Mouse (Mus musculus): ENCODE data around the gene Otos. TPM values are rescaled to one million over a fixed set of nuclear protein-coding genes. Genes with fewer than 3 reads are reported as not detected.

Otos gene
- total RNA-seq, 1 experiment from 2014 or later: 21.5 TPM

DNA sequence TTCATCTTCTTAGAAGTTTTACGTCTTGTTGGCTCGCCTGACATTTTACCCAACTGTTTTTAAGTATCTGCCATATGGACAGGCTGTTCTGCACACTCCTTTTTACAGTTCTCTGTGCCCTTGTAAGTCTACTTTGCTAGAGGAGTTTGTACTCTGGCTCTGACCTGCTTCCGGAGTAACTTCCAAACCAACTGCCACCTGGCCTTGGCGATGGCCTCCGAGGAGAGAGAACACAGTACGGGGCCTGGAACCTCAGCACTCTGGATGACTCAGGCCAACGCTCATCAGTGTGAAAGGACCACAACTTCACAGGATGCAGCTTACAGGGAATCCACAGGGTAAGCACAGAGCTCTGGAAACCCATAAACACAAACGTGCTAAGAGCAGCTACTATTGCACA is 14.9 kb downstream of the Otos start:
- no peak for ATAC-seq (replicated peaks in 1 of 2; ENCODE audit: insufficient read depth in 1 of 2, low FRiP score in 2 of 2, low TSS enrichment in 1 of 2, low read depth in 1 of 2, poor library complexity in 2 of 2, severe bottlenecking in 2 of 2)

DNA sequence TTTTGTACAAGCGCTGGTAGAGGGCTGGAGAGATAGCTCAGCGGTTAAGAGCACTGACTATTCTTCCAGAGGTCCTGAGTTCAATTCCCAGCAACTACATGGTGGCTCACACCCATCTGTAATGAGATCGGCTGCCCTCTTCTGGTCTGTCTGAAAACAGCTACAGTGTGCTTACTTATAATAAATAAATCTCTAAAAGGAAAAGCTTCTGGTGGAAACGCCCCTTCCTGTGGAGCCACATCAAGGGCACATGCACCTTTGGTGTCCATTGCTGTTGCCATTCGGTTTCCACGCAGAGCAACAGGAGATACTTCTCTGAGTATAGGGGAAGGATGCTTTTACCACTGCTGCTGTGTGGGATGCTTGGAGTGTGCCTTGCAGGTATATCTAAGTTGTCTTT is 15.7 kb downstream of the Otos start:
- no peak for ATAC-seq (replicated peaks in 1 of 2; ENCODE audit: insufficient read depth in 1 of 2, low FRiP score in 2 of 2, low TSS enrichment in 1 of 2, low read depth in 1 of 2, poor library complexity in 2 of 2, severe bottlenecking in 2 of 2)

DNA sequence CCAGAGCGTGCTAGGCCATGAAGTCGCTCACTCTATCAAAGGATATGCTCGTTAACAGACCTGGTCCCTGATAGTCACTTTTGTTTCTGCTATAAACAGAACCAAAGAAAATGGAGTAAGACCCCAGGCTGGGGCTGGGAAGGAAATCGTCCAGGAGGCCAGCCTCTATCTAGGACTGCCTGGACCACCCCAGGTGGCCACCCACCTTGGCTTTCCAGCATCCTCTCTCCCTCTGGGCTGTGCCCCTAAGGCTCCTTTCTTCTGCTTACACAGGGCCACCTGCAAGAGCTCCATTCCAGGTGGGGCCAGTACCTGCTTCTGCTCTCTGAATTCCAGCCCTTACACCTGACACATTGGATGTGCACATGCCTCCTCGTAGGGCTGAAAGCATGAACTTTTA is 16.4 kb downstream of the Otos start:
- no peak for ATAC-seq (replicated peaks in 1 of 2; ENCODE audit: insufficient read depth in 1 of 2, low FRiP score in 2 of 2, low TSS enrichment in 1 of 2, low read depth in 1 of 2, poor library complexity in 2 of 2, severe bottlenecking in 2 of 2)

DNA sequence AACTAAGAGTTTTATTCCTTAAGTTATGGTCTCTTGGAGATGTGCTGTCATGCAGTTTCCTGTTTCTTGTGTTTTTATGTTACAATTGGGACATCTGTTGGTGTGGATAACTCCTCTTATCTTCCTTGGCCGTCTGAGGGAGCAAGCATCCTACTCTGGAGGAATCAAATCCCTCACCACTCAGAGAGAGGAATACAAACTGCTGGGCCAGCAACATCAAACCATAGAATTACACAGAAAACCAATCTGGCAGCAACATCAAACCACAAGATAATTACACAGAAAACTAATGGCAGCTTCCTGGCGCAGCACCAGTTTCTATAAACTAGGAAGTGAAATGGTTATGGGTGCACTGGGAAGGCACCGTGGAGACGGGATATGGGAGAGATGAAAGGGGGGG is 20.4 kb downstream of the Otos start:
- no peak for ATAC-seq (replicated peaks in 1 of 2; ENCODE audit: insufficient read depth in 1 of 2, low FRiP score in 2 of 2, low TSS enrichment in 1 of 2, low read depth in 1 of 2, poor library complexity in 2 of 2, severe bottlenecking in 2 of 2)

DNA sequence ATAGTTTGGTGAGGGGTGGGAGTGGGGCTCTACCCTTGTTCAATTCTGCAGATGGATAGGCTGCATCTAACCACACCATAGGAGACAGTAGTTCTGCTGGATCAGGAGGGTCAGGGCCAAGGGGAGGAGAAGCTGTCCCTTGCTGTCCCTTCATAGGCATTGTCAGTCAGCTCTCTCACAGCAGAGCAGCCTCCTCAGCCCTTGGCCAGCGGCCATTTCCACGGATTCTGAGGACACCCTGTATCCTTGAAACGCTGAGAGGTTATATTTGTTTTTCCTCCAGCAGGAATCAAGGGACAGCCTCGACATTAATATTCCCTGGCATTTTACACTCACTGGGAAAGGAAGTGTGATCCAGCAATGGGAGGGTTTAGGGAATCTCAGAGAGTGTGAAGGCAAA is 30.3 kb downstream of the Otos start:
- ATAC-seq (replicated peaks in 1 of 2; ENCODE audit: insufficient read depth in 1 of 2, low FRiP score in 2 of 2, low TSS enrichment in 1 of 2, low read depth in 1 of 2, poor library complexity in 2 of 2, severe bottlenecking in 2 of 2): no peak

DNA sequence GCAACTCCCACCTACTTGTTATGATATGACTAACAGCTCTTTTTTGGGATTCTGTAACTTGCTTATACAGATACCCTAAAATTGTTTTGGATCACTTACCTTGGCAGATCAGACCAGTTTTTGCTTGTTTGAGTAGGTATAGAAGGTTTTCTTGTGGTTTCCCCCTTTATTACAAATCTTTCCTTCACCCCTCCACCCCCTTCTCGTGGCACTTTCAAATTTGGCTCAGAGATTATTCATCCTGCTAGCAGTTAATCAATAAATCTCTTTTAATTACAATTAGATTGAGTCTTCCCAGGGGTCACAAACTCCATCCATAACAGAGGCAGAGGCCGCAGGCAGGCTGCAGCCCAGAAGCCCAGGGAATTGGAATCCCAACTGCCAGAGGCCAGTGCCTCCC is 31.2 kb downstream of the Otos start, which contains the start of gene Olfr12:
Gene Olfr12, plus strand, starts transcription at position 301 of the 400 bp plus-strand sequence.
- ATAC-seq (replicated peaks in 1 of 2; ENCODE audit: insufficient read depth in 1 of 2, low FRiP score in 2 of 2, low TSS enrichment in 1 of 2, low read depth in 1 of 2, poor library complexity in 2 of 2, severe bottlenecking in 2 of 2): no peak

DNA sequence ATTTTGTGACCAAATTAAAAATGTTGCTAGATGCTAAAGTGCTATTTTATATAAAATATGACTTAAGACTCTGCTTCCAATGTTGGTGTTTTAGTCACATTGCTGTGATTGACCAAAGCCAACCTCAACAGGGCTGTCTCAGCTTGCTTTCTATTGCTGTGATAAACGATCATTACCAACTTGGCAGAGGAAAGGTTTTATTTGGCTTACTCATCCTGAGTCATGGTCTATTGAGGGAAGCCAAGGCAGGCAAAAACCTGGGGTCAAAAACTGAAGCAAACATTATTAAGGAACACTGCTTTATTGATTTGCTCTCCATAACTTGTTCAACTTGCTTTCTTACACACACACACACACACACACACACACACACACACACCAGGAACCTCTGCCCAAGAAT is 32.6 kb downstream of the Otos start:
- ATAC-seq (replicated peaks in 1 of 2; ENCODE audit: insufficient read depth in 1 of 2, low FRiP score in 2 of 2, low TSS enrichment in 1 of 2, low read depth in 1 of 2, poor library complexity in 2 of 2, severe bottlenecking in 2 of 2): no peak

DNA sequence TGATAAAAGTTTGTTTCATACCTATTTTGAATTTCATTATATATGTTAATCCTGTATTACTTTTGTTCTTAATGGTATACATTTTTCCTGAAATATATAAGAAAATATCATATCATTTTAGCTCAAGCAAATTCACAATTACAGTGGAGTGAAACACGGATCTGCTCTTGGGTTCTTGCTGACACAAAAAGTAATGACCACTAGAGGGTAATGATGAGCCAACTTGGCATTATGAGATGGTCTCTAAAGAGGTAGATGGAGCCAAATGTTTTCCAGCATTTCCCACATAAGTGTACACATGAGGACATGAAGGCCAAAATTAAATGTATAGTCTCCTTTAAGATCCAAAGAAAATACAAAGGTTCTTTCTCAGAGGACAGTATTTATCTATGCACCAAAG is 34.1 kb downstream of the Otos start:
- ATAC-seq (replicated peaks in 1 of 2; ENCODE audit: insufficient read depth in 1 of 2, low FRiP score in 2 of 2, low TSS enrichment in 1 of 2, low read depth in 1 of 2, poor library complexity in 2 of 2, severe bottlenecking in 2 of 2): no peak

DNA sequence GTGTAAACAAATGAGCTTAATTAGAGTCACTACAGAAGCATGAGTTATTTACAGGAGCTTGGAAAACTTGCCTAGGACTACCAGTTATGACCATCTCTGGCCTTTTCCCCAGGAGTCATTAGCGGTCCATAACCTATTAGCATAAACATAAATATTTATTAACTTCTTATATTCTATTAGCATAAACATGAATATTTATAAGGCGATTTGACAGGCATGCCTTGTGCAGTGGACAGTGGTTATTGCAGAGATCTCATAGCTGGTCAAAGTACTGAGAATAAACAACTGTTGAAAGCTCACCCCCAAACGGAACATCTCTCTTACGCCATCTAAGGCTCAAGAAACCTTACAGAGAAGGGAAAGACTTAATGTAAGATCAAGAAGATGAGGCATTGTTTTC is 35.5 kb downstream of the Otos start:
- ATAC-seq (replicated peaks in 1 of 2; ENCODE audit: insufficient read depth in 1 of 2, low FRiP score in 2 of 2, low TSS enrichment in 1 of 2, low read depth in 1 of 2, poor library complexity in 2 of 2, severe bottlenecking in 2 of 2): no peak

DNA sequence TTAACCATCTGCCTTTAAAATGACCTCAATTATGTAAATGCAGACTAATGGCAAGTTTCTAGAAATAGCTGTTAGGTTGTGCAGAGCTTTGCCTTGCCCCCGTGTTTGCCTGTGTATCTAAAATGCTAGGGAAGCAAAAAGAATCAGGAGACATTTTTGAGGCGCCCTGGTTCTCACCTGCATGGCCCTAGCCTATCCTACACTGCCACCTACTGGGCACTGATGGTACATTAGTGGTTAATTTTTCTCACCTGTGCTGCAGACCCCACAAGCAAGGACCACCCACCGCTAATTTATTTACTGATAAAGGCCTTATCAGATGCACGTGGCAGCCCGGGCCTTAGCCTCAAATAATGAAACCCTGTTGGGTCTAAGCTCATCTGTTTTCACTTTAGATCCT is 37.6 kb downstream of the Otos start:
- peak; percentile 47 to 48; a peak in 3 of 4 replicates for ATAC-seq (replicated peaks in 1 of 2; ENCODE audit: insufficient read depth in 1 of 2, low FRiP score in 2 of 2, low TSS enrichment in 1 of 2, low read depth in 1 of 2, poor library complexity in 2 of 2, severe bottlenecking in 2 of 2)

DNA sequence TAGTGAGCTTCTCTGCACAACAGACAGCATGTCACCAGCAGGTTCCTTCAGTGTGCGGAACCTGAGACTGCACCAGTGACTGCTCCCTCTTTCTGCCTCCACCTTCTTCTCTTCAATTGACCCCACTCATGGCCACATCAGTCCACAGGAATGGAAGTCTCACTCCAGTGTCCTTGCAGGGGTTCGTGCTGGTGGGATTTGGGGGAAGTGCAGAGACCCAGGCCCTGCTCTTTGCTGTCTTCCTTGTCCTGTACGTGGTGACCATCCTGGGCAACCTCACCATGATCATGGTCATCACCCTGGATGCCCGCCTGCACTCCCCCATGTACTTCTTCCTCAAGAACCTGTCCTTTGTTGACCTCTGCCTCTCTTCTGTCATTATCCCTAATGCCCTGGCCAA is 40.9 kb downstream of the Otos start:
- no peak for ATAC-seq (replicated peaks in 1 of 2; ENCODE audit: insufficient read depth in 1 of 2, low FRiP score in 2 of 2, low TSS enrichment in 1 of 2, low read depth in 1 of 2, poor library complexity in 2 of 2, severe bottlenecking in 2 of 2)

DNA sequence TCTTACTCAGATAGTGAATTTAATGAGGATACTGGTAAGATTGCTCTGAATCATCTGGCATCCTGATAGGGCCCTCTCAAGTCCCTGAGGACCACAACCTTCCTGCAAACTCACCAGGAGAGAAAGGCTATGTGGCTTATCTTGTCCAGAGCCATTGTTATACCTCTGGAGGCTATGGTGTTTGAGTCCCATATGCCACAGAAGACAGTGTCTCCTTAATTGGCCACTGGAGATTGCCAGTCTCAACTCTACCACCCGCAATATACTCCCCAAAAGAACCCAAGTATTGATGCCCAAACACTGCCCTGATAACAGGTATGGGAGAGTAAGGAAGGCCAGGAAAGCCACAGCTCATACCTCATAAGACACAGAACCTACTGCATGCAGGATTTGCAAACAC is 43.2 kb downstream of the Otos start, which contains the start of gene Olfr1410:
Gene Olfr1410, plus strand, starts transcription at position 301 of the 400 bp plus-strand sequence.
- ATAC-seq (replicated peaks in 1 of 2; ENCODE audit: insufficient read depth in 1 of 2, low FRiP score in 2 of 2, low TSS enrichment in 1 of 2, low read depth in 1 of 2, poor library complexity in 2 of 2, severe bottlenecking in 2 of 2): no peak

DNA sequence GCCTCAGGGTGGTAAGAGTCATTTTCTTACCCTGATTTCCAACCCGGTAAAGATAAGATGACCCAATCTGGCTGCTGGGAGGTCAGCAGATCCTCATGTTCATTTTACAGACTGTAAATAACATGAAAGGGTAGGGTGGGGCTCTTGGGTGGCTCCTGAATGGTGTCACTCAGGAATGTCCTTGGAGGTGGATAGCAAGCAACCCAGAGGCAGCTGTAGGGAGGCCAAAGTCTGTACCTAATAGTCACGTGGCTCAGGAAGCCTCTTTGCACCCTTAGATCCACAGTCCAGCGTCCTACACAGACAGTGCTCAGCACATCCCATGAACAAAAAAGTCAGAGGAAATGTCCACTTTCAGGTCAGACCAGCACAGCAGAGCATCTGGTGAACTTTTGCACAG is 52.6 kb downstream of the Otos start:
- no peak for ATAC-seq (replicated peaks in 1 of 2; ENCODE audit: insufficient read depth in 1 of 2, low FRiP score in 2 of 2, low TSS enrichment in 1 of 2, low read depth in 1 of 2, poor library complexity in 2 of 2, severe bottlenecking in 2 of 2)

Other genes starting within 250 kb of the Otos start
- 84.7 and 94.9 TPM in 2 replicates for gene Ndufa10, start 175.0 kb downstream of the Otos start, total RNA-seq (2017)
- gene Olfr1416, start 163.7 kb downstream of the Otos start, total RNA-seq (2017): not detected in 2 replicates
- gene Olfr1415, start 152.7 kb downstream of the Otos start, total RNA-seq (2017): not detected in 2 replicates
- not detected in 2 replicates for gene Olfr1414, start 130.2 kb downstream of the Otos start, total RNA-seq (2017)
- gene Olfr1413, start 77.5 kb downstream of the Otos start, total RNA-seq (2017): not detected in 2 replicates
- gene Olfr1412, start 63.1 kb downstream of the Otos start, total RNA-seq (2017): not detected in 2 replicates
- gene Olfr1411, start 54.4 kb downstream of the Otos start, total RNA-seq (2017): not detected in 2 replicates
- not detected in 2 replicates for gene Olfr1410, start 43.1 kb downstream of the Otos start, total RNA-seq (2017)
- not detected in 2 replicates for gene Olfr12, start 31.1 kb downstream of the Otos start, total RNA-seq (2017)
- 99.2 and 139 TPM in 2 replicates for gene Cops9, start 6.9 kb downstream of the Otos start, total RNA-seq (2017)
- gene Gpc1, start 182.8 kb upstream of the Otos start, total RNA-seq (2017): 1.9 and 11.2 TPM in 2 replicates